Comparison of ENCODE assay signal across 51 mouse cellular contexts in the genomic region with DNA sequence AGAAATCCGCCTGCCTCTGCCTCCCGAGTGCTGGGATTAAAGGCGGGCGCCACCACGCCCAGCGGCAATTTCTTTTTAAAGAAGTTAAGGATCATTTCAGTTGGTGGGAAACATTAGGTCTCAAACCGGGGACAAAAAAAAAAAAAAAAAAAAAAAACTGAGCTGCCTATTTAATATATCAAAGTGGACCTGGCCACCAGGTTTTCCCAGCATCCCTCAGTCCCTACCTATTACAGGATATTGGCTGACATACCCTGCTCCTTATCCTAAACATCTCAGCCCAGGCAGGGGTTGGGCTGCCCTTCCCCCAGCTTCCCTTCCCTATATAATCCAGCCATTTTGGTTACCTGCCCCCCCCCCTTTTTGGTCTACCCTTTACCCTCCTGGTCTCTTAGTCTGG. TPM values are rescaled to one million over a fixed set of nuclear protein-coding genes. Genes with fewer than 3 reads are reported as not detected.
"Had no signal": no experiment of that assay in that cellular context is flagged by ENCODE, and none has a peak within 500 bp of the region (broad histone marks: within the 10 kb centered on the region; RNA-seq: fewer than 3 reads in every experiment).

No protein-coding gene starts in this region.

- ATAC-seq: hindbrain, embryonic 16.5 days; hindbrain, postnatal 0 days; intestine, embryonic 15.5 days; intestine, embryonic 16.5 days; intestine, postnatal 0 days had no signal

- H3K4me3 ChIP-seq: heart, embryonic 13.5 days; heart, embryonic 15.5 days; hindbrain, embryonic 10.5 days; hindbrain, embryonic 12.5 days; hindbrain, embryonic 13.5 days; hindbrain, embryonic 15.5 days; intestine, embryonic 15.5 days; kidney, embryonic 15.5 days; layer of hippocampus, adult 2 months; left cerebral cortex, adult 2 months had no signal

- DNase-seq: heart, postnatal 10 days; heart, postnatal 14 days; heart, postnatal 36 days; heart, postnatal 4 days; kidney, adult 11 months; kidney, adult 18-20 months; kidney, adult 2 months; kidney, adult 8-10 months; kidney, adult 9 months; kidney, postnatal 10 days; kidney, postnatal 14 days; kidney, postnatal 25 days; kidney, postnatal 36 days; kidney, postnatal 4 days; layer of hippocampus, adult 9-11 months; layer of hippocampus, postnatal 36 days had no signal

- H3K4me2 ChIP-seq: heart, embryonic 11.5 days; heart, embryonic 13.5 days; heart, embryonic 15.5 days; hindbrain, embryonic 12.5 days; hindbrain, embryonic 13.5 days; hindbrain, embryonic 14.5 days; hindbrain, embryonic 15.5 days; intestine, embryonic 15.5 days; kidney, embryonic 15.5 days had no signal

- H3K9me3 ChIP-seq: heart, embryonic 13.5 days; heart, embryonic 15.5 days; hindbrain, embryonic 10.5 days; hindbrain, embryonic 12.5 days; hindbrain, embryonic 13.5 days; hindbrain, embryonic 15.5 days; intestine, embryonic 15.5 days; kidney, embryonic 15.5 days had no signal

- H3K27me3 ChIP-seq: hindbrain, embryonic 15.5 days; intestine, embryonic 15.5 days had no signal

- H3K9ac ChIP-seq: heart, embryonic 13.5 days; heart, embryonic 15.5 days; hindbrain, embryonic 12.5 days; hindbrain, embryonic 13.5 days; hindbrain, embryonic 14.5 days; hindbrain, embryonic 15.5 days; intestine, embryonic 15.5 days; kidney, embryonic 15.5 days had no signal

- H3K36me3 ChIP-seq: heart, embryonic 13.5 days; heart, embryonic 15.5 days; hindbrain, embryonic 10.5 days; hindbrain, embryonic 12.5 days; hindbrain, embryonic 13.5 days; hindbrain, embryonic 15.5 days; intestine, embryonic 15.5 days; kidney, embryonic 15.5 days had no signal

- H3K27ac ChIP-seq: heart, embryonic 13.5 days; heart, embryonic 15.5 days; hindbrain, embryonic 10.5 days; hindbrain, embryonic 12.5 days; hindbrain, embryonic 13.5 days; hindbrain, embryonic 14.5 days; hindbrain, embryonic 15.5 days; hindbrain, postnatal 0 days; intestine, embryonic 15.5 days; kidney, embryonic 15.5 days; kidney, postnatal 0 days; layer of hippocampus, adult 2 months; left cerebral cortex, adult 2 months had no signal

RNA-seq across cellular contexts. Expression of gene Vmo1, which starts 2.6 kb away (rescaled TPM):
- total RNA-seq: heart, postnatal 10 days; heart, postnatal 25 days; heart, postnatal 36 days; hematopoietic stem cell, adult 5-6 weeks; hindbrain, postnatal 0 days; layer of hippocampus, adult 18-20 months; layer of hippocampus, adult 2 months; layer of hippocampus, adult 8-10 months; layer of hippocampus, postnatal 10 days; layer of hippocampus, postnatal 14 days; layer of hippocampus, postnatal 25 days; layer of hippocampus, postnatal 36 days; left cerebral cortex, adult 18-20 months; left cerebral cortex, adult 2 months had no signal
- polyA plus RNA-seq: heart, embryonic 11.5 days; heart, embryonic 13.5 days; hindbrain, embryonic 10.5 days; hindbrain, embryonic 13.5 days; hindbrain, embryonic 14.5 days; hindbrain, embryonic 15.5 days; hindbrain, embryonic 16.5 days; hindbrain, postnatal 0 days; inflammation-experienced regulatory T-cells, adult 6 months; kidney, adult 2 months; large intestine, adult 2 months had no signal

RNA-seq across cellular contexts. Expression of gene Tm4sf5, which starts 6.8 kb away (rescaled TPM):
- total RNA-seq: hematopoietic stem cell, adult 5-6 weeks; layer of hippocampus, adult 18-20 months; layer of hippocampus, adult 2 months; layer of hippocampus, adult 8-10 months; layer of hippocampus, postnatal 10 days; layer of hippocampus, postnatal 36 days had no signal
- polyA plus RNA-seq: hindbrain, embryonic 11.5 days had no signal

RNA-seq across cellular contexts. Expression of gene Gltpd2, which starts 7.2 kb away (rescaled TPM):
- total RNA-seq: heart, postnatal 10 days; heart, postnatal 14 days; heart, postnatal 25 days; heart, postnatal 36 days; heart, postnatal 4 days; hematopoietic stem cell, adult 5-6 weeks; hindbrain, postnatal 0 days; layer of hippocampus, adult 18-20 months; layer of hippocampus, adult 2 months; layer of hippocampus, adult 8-10 months; layer of hippocampus, postnatal 10 days; layer of hippocampus, postnatal 14 days; layer of hippocampus, postnatal 25 days; layer of hippocampus, postnatal 36 days; left cerebral cortex, adult 18-20 months; left cerebral cortex, adult 2 months; left cerebral cortex, adult 8-10 months had no signal
- polyA plus RNA-seq: heart, embryonic 15.5 days; heart, postnatal 0 days; inflammation-experienced regulatory T-cells, adult 6 months had no signal

RNA-seq across cellular contexts. Expression of gene Gm40193, which starts 20.9 kb away (rescaled TPM):
- total RNA-seq: heart, postnatal 10 days; heart, postnatal 14 days; heart, postnatal 25 days; heart, postnatal 36 days; heart, postnatal 4 days; hematopoietic stem cell, adult 5-6 weeks; hindbrain, postnatal 0 days; layer of hippocampus, adult 18-20 months; layer of hippocampus, adult 2 months; layer of hippocampus, adult 8-10 months; layer of hippocampus, postnatal 10 days; layer of hippocampus, postnatal 14 days; layer of hippocampus, postnatal 25 days; layer of hippocampus, postnatal 36 days; left cerebral cortex, adult 18-20 months; left cerebral cortex, adult 2 months; left cerebral cortex, adult 8-10 months had no signal
- polyA plus RNA-seq: heart, embryonic 11.5 days; heart, embryonic 13.5 days; heart, embryonic 14.5 days; heart, embryonic 15.5 days; heart, embryonic 16.5 days; heart, postnatal 0 days; hindbrain, embryonic 10.5 days; hindbrain, embryonic 11.5 days; hindbrain, embryonic 12.5 days; hindbrain, embryonic 13.5 days; hindbrain, embryonic 14.5 days; hindbrain, embryonic 15.5 days; hindbrain, embryonic 16.5 days; hindbrain, postnatal 0 days; inflammation-experienced regulatory T-cells, adult 6 months; intestine, embryonic 14.5 days; intestine, embryonic 15.5 days; intestine, embryonic 16.5 days; intestine, postnatal 0 days; kidney, adult 2 months; kidney, embryonic 14.5 days; kidney, embryonic 15.5 days; kidney, embryonic 16.5 days; kidney, postnatal 0 days; large intestine, adult 2 months had no signal
